Mouse (Mus musculus) gastrocnemius, postnatal 25 days (tissue): ENCODE measurements at regions not wholly inside any gene's neighbourhood (a gene's known extent, or its start where the extent isn't known, plus 50 kb on each side); places are given as distances from the start of the nearest gene placed in this dataset.

Source experiments
- DNase-seq: peaks from one replicate; pipeline ENCODE4 v3.0.0; 2022

DNA sequence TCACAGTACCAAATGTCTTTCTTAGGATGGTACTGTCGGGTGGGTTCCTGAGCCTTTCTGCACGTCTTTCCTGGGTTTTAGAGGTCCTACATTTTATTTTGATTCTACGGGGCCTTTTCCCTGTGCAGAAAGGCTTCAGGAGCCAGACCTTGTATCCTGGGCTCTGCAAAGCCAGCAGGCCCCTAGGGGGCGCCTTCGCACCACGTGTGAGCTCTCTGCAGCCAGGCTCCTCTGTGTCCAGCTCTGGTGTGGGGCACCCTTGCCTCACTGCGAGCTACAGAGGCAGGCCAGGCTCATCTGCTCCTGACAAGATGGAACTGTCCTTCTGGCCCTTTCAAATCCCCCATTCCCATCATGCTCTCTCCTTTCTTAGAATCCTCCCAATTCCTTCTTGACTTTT, 53.3 kb upstream of the Usp3 start:
- DNase-seq = peak; percentile 83

DNA sequence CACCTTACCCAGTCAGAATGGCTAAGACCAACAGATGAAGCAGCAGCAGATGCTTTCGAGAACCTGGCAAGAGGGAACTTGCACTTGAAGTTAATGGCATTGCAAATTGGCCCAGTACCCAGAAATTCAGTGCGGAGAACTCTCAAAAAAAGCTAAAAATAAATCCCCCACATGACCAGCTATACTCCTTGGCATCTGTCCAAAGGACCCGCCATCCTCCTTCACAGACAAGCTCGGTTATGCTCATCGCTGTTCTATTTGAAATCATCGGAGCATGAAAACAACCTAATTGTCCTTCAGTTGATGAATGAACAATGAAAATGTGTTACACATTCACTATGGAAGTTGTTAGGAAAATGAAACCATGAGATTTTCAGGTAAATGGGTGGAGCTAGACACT, 58.4 kb upstream of the Usp3 start:
- DNase-seq = no peak

DNA sequence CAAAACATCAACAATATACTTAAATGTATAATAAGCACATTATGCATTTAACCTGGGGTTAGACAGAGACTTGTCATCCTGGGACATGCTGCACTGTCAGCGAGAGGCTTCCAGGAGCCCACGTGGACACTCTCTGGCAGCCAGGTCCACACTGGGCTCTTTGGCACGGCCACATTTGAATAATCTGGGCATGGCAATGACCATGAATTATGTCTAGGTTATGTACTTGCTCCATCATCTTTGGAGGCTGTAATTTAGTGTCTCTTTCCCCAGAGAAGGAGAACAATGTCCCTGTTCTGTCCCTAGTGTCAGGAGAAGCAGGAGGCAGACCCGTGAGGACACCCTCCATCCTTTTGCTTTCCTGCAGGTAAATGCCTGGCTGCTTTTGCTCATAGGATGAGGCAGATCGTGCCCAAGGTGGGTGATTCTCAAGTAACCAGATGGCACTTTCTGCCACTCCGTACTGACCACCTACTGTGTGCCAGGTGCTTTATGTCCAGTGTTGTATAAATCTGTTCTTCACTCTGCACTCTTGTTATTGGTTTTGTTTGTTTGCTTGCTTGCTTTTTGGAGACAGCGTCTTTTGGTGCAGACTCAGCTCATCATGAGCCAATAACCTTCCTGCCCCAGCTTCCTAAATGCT, 56.2 kb upstream of the Car12 start:
- DNase-seq = no peak

DNA sequence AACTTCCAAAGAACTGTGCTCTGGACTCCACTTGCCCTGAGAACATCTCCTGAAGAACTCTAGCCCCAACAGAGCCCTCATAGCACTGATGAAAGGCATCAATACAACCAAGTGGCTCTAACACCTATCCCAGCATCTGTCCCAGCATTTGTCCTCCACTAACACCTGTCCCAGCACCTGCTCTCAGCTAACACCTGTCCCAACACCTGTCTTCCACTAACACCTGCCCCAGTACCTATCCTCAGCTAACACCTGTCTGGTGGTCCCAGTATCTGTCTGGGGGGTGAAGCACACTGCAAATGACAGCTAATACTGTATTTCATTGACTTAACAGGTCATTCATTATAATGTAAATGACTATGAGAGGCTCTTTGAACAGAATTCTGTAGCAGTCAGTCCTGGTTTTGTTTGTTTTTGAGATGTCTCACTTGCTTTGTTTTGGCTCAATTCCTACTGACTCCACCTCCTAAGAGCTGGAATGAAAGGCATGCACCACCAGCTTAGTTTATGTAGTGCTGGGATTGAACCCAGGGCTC, 54.7 kb upstream of the Car12 start:
- no peak for DNase-seq

DNA sequence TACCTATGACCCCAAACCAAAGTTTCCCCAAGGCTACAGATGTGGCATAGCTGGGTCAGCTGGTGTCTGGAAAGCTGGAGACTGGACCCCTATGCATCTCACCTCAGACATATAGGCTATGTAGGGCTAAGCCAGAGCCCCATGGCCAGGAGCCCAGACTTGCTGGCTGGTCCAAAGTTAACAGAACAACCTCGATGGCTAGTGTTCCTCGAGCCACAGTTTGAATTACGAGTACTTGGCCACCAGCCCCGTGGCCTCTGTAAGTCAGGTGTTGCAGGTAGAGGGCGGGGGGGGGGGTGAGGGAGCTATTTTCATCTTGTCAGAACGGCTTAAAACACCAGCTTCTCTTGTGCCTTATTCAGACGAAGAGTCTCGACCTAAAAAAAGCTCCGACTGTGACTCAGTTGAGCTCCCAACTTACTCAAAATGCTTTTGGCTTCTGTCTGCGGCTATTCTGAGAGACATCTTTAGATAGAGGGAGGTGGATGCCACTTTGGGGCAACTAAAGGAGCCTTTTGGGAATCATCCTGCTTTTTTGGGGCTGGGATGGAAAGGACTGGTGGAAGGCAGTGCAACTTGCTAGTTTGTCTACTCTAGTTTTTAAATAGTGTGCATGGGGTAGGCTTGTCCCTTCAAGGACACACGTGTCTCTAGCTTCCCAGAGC, 53.6 kb upstream of the Car12 start:
- peak; percentile 25 for DNase-seq

DNA sequence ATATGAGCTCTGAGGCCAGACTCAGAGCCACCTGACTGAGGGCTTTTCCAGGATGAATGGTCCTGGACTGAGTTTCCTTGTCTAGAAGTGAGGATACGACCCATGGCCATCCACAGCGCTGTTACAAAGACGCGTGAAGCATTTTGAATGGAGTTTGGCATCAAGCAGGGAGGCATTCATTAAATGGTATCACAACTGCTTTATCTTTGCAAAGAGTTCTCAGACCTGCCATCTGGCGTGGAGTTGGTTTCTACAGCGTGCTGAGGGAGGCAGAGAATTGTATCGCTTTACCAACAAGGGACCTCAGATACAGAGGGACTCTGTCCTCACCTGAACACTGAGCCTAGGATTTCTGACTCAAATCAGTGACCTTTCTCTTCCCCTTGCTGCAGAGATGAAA, 51.9 kb upstream of the Car12 start:
- DNase-seq = no peak

DNA sequence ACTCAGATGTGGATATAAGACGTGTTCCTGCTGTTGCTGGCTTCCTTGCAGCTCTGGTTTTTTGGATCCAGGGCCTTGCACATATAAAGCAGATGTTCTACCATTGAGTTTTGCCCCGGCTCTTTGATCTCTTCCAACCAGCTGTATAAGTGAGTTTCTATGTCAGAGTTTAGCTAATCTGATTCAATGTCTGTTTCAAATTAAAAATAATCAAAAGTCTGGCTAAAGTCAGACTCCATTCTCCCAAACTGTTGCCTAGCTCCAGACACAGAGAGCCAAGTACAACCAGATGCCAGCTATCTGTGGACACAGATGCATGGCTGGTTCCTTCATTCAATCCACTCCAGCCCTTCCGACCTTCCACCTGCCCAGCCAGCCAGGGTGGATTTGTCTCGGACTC, 51.0 kb upstream of the Car12 start:
- no peak for DNase-seq
